Mouse (Mus musculus) kidney, adult 8-10 months (tissue): ENCODE data around the gene N6amt1.

Source experiments
- DNase-seq, 2 experiments: peaks; one replicate each; pipeline ENCODE4 v3.0.0; 2022

N6amt1 gene

GRCm38 (mm10) chr16:87354075-87354583 lies at the start of gene N6amt1:
N6amt1 (plus strand) TSS chr16:87354185.
- DNase-seq, result peak; percentile 92 to 93

- DNase-seq, result peak; percentile 38 to 59
Observed at GRCm38 (mm10) chr16:87305251-87306011, 48.6 kb upstream of the N6amt1 start.

GRCm38 (mm10) chr16:87307109-87307735 lies 46.8 kb upstream of the N6amt1 start:
- no peak for DNase-seq

GRCm38 (mm10) chr16:87310659-87311058 lies 43.3 kb upstream of the N6amt1 start:
- no peak for DNase-seq

- DNase-seq, result no peak
Observed at GRCm38 (mm10) chr16:87318200-87318811, 35.7 kb upstream of the N6amt1 start.

GRCm38 (mm10) chr16:87318998-87319397 lies 35.0 kb upstream of the N6amt1 start:
- DNase-seq, result no peak

- DNase-seq, result no peak
Observed at GRCm38 (mm10) chr16:87319541-87320251, 34.3 kb upstream of the N6amt1 start.

GRCm38 (mm10) chr16:87320252-87320555 lies 33.8 kb upstream of the N6amt1 start:
- DNase-seq, result no peak

- no peak for DNase-seq
Observed at GRCm38 (mm10) chr16:87324571-87324970, 29.4 kb upstream of the N6amt1 start.

GRCm38 (mm10) chr16:87329986-87330385 lies 24.0 kb upstream of the N6amt1 start:
- no peak for DNase-seq

- DNase-seq, result peak in 1 of 2 experiments; percentile 19
Observed at GRCm38 (mm10) chr16:87334756-87335155, 19.2 kb upstream of the N6amt1 start.

- no peak for DNase-seq
Observed at GRCm38 (mm10) chr16:87341043-87341572, 12.9 kb upstream of the N6amt1 start.

- no peak for DNase-seq
Observed at GRCm38 (mm10) chr16:87348133-87348532, 5.9 kb upstream of the N6amt1 start.

- no peak for DNase-seq
Observed at GRCm38 (mm10) chr16:87351386-87352105, 2.4 kb upstream of the N6amt1 start.

GRCm38 (mm10) chr16:87353605-87354004 lies 380 bp upstream of the N6amt1 start:
- no peak for DNase-seq

- no peak for DNase-seq
Observed at GRCm38 (mm10) chr16:87354748-87355147, 763 bp downstream of the N6amt1 start.

GRCm38 (mm10) chr16:87360096-87360495 lies 6.1 kb downstream of the N6amt1 start:
- no peak for DNase-seq

GRCm38 (mm10) chr16:87364231-87364630 lies 10.2 kb downstream of the N6amt1 start:
- DNase-seq, result peak; percentile 39 to 56

- peak; percentile 50 to 76 for DNase-seq
Observed at GRCm38 (mm10) chr16:87366035-87366434, 12.1 kb downstream of the N6amt1 start.

GRCm38 (mm10) chr16:87366445-87366844 lies 12.5 kb downstream of the N6amt1 start:
- DNase-seq, result no peak

- no peak for DNase-seq
Observed at GRCm38 (mm10) chr16:87382996-87383395, 29.0 kb downstream of the N6amt1 start.

GRCm38 (mm10) chr16:87384366-87384765 lies 30.4 kb downstream of the N6amt1 start:
- DNase-seq, result no peak
